Mouse (Mus musculus) ES-CJ7 (cell line): ENCODE data around the gene Pex11g.

Experiments
- DNase-seq: peaks from one replicate; pipeline ENCODE4 v3.0.0; 2011; ENCODE audit warnings: low read depth, low spot score

Gene Pex11g

GRCm38 (mm10) chr8:3481605-3482004, 14.1 kb upstream of the Pex11g start:
- no peak for DNase-seq

GRCm38 (mm10) chr8:3480221-3480785, 12.8 kb upstream of the Pex11g start:
- DNase-seq: no peak

GRCm38 (mm10) chr8:3475715-3476429, 8.4 kb upstream of the Pex11g start:
- no peak for DNase-seq

- DNase-seq: no peak
Observed at GRCm38 (mm10) chr8:3470562-3470961, 3.1 kb upstream of the Pex11g start, which contains the start of gene Tex45. Gene Tex45 (plus strand): TSS chr8:3470862.

- DNase-seq: no peak
Observed at GRCm38 (mm10) chr8:3468838-3469237, 1.4 kb upstream of the Pex11g start.

GRCm38 (mm10) chr8:3467886-3468545, 536 bp upstream of the Pex11g start:
- DNase-seq: no peak

- peak; percentile 81 for DNase-seq
Observed at GRCm38 (mm10) chr8:3464309-3464708, 3.2 kb downstream of the Pex11g start.

- DNase-seq: no peak
Observed at GRCm38 (mm10) chr8:3463248-3463647, 4.2 kb downstream of the Pex11g start.

GRCm38 (mm10) chr8:3451992-3452391, 15.5 kb downstream of the Pex11g start:
- no peak for DNase-seq

GRCm38 (mm10) chr8:3450670-3451069, 16.8 kb downstream of the Pex11g start:
- peak; percentile 70 for DNase-seq

- DNase-seq: no peak
Observed at GRCm38 (mm10) chr8:3449226-3449625, 18.3 kb downstream of the Pex11g start.

- DNase-seq: peak; percentile 63
Observed at GRCm38 (mm10) chr8:3439510-3439909, 28.0 kb downstream of the Pex11g start.

- DNase-seq: no peak
Observed at GRCm38 (mm10) chr8:3436492-3436891, 31.0 kb downstream of the Pex11g start.

GRCm38 (mm10) chr8:3431113-3431512, 36.4 kb downstream of the Pex11g start:
- no peak for DNase-seq

- no peak for DNase-seq
Observed at GRCm38 (mm10) chr8:3429966-3430365, 37.5 kb downstream of the Pex11g start.

GRCm38 (mm10) chr8:3428426-3428825, 39.1 kb downstream of the Pex11g start:
- no peak for DNase-seq

- DNase-seq: peak; percentile 55
Observed at GRCm38 (mm10) chr8:3426211-3426610, 41.3 kb downstream of the Pex11g start.

GRCm38 (mm10) chr8:3425217-3425616, 42.3 kb downstream of the Pex11g start:
- DNase-seq: no peak

GRCm38 (mm10) chr8:3421507-3421906, 46.0 kb downstream of the Pex11g start:
- peak; percentile 56 for DNase-seq

GRCm38 (mm10) chr8:3420105-3420706, 47.3 kb downstream of the Pex11g start:
- DNase-seq: no peak

GRCm38 (mm10) chr8:3418101-3418500, 49.4 kb downstream of the Pex11g start:
- DNase-seq: no peak

GRCm38 (mm10) chr8:3417455-3417854, 50.0 kb downstream of the Pex11g start:
- peak; percentile 84 for DNase-seq
